Mouse (Mus musculus) liver, embryonic 16.5 days (tissue): ENCODE measurements around the gene Brd4. TPM values are rescaled to one million over a fixed set of nuclear protein-coding genes. Genes with fewer than 3 reads are reported as not detected.

Experiments used
- ATAC-seq: fragments of 200-750 bp; cut with Nextera tagmentation; 2 replicates; pipeline ENCODE4 v1.8.0; 2017; ENCODE audit warnings: low read depth, mild to moderate bottlenecking, moderate number of reproducible peaks, moderate library complexity
- H3K27ac ChIP-seq: fragments of 300-500 bp; sonication (generic); 2 replicates; pipeline ENCODE4 v1.5.1; 2014; ENCODE audit warnings: mild to moderate bottlenecking, low read length
- H3K27me3 ChIP-seq: fragments of 300-500 bp; sonication (generic); 2 replicates; pipeline ENCODE4 v1.6.1; 2014; ENCODE audit warnings: low read depth, low read length, mixed read lengths; ENCODE audit not compliant: control insufficient read depth, insufficient read depth
- H3K36me3 ChIP-seq: fragments of 300-500 bp; sonication (generic); 2 replicates; pipeline ENCODE4 v1.6.1; 2014; ENCODE audit warnings: mild to moderate bottlenecking; ENCODE audit not compliant: control insufficient read depth, insufficient read depth
- H3K4me1 ChIP-seq: fragments of 300-500 bp; sonication (generic); 2 replicates; pipeline ENCODE4 v1.6.1; 2014; ENCODE audit warnings: low read depth, low read length, mixed read lengths; ENCODE audit not compliant: control insufficient read depth
- H3K4me2 ChIP-seq: fragments of 300-500 bp; sonication (generic); 2 replicates; pipeline ENCODE4 v1.6.1; 2014; ENCODE audit warnings: low read depth, low read length, mixed read lengths
- H3K4me3 ChIP-seq: fragments of 300-500 bp; sonication (generic); 2 replicates; pipeline ENCODE4 v1.5.1; 2014; ENCODE audit warnings: low read depth, mild to moderate bottlenecking, low read length
- H3K9ac ChIP-seq: fragments of 300-500 bp; sonication (generic); 2 replicates; pipeline ENCODE4 v1.6.1; 2014; ENCODE audit warnings: low read depth, low read length
- H3K9me3 ChIP-seq: fragments of 300-500 bp; sonication (generic); replicated peaks from 2 replicates; pipeline ENCODE4 v1.6.1; 2016; ENCODE audit warnings: low read length; ENCODE audit not compliant: control insufficient read depth
- WGBS: fragments of 180-500 bp; shearing (Covaris S2); extraction: QIAGEN DNeasy Blood & Tissue Kit; methylation state at CpG from one replicate; pipeline ENCODE4 v1.1.7; 2014; ENCODE audit not compliant: insufficient replicate concordance; 5-methylcytosine and 5-hydroxymethylcytosine counted together
- polyA plus RNA-seq: library from polyadenylated mRNA; unstranded; fragments of >200 nt; fragmentation: Nextera tagmentation; extraction: Ambion mirVana; gene quantifications from 2 replicates; pipeline ENCODE4 v1.2.1, GENCODE M21; 2015

Gene Brd4
- polyA plus RNA-seq, 1 experiment from 2014 or later: 36.0 TPM

- no peak overlapping the region for H3K4me2 ChIP-seq
- no peak for ATAC-seq
Measured at GRCm38 (mm10) chr17:32268540-32268960, 16.0 kb downstream of the Brd4 start.

GRCm38 (mm10) chr17:32268096-32268495 is 16.4 kb downstream of the Brd4 start:
- Histone ChIP-seq H3K9ac (no peak overlapping the region), H3K27me3 (no peaks in the 10 kb centered on the region), H3K4me2 (no peak overlapping the region), H3K4me1 (peaks cover 2% of the 10 kb centered on the region), H3K4me3 (no peak overlapping the region), H3K9me3 (no peaks in the 10 kb centered on the region), H3K27ac (no peak overlapping the region), H3K36me3 (no peaks in the 10 kb centered on the region)
- 53% methylated on average over 2 of the region's 2 CpGs for WGBS
- ATAC-seq: no peak

More at GRCm38 (mm10) chr17:32268540-32268960, 16.0 kb downstream of the Brd4 start:
- H3K27me3 ChIP-seq: no peaks in the 10 kb centered on the region
- H3K4me3 ChIP-seq: no peak overlapping the region
- WGBS: 78% methylated on average over 3 of the region's 3 CpGs
- H3K9ac ChIP-seq: no peak overlapping the region
- H3K9me3 ChIP-seq: no peaks in the 10 kb centered on the region
- H3K27ac ChIP-seq: no peak overlapping the region
- H3K4me1 ChIP-seq: peaks cover 2% of the 10 kb centered on the region
- H3K36me3 ChIP-seq: no peaks in the 10 kb centered on the region

GRCm38 (mm10) chr17:32267617-32268016 is 16.9 kb downstream of the Brd4 start:
- WGBS: 14% methylated on average over 1 of the region's 1 CpGs

GRCm38 (mm10) chr17:32263672-32264071 is 20.9 kb downstream of the Brd4 start:
- Histone ChIP-seq H3K4me1 (peaks cover 4% of the 10 kb centered on the region), H3K27me3 (no peaks in the 10 kb centered on the region), H3K27ac (no peak overlapping the region), H3K36me3 (no peaks in the 10 kb centered on the region), H3K4me3 (no peak overlapping the region), H3K4me2 (no peak overlapping the region), H3K9me3 (no peaks in the 10 kb centered on the region), H3K9ac (no peak overlapping the region)
- no peak for ATAC-seq
- WGBS: 92% methylated on average over 2 of the region's 2 CpGs

More at GRCm38 (mm10) chr17:32267617-32268016, 16.9 kb downstream of the Brd4 start:
- no peak overlapping the region for H3K4me3 ChIP-seq
- H3K36me3 ChIP-seq: no peaks in the 10 kb centered on the region
- no peak for ATAC-seq
- no peak overlapping the region for H3K9ac ChIP-seq
- no peak overlapping the region for H3K4me2 ChIP-seq
- no peaks in the 10 kb centered on the region for H3K9me3 ChIP-seq
- H3K27ac ChIP-seq: no peak overlapping the region
- no peaks in the 10 kb centered on the region for H3K27me3 ChIP-seq
- H3K4me1 ChIP-seq: peaks cover 2% of the 10 kb centered on the region

- ATAC-seq: no peak
- Histone ChIP-seq H3K9me3 (no peaks in the 10 kb centered on the region), H3K4me1 (peaks cover 11% of the 10 kb centered on the region), H3K4me2 (no peak overlapping the region), H3K36me3 (no peaks in the 10 kb centered on the region), H3K27ac (no peak overlapping the region), H3K9ac (no peak overlapping the region), H3K4me3 (no peak overlapping the region), H3K27me3 (no peaks in the 10 kb centered on the region)
- 91% methylated on average over 8 of the region's 8 CpGs for WGBS
Measured at GRCm38 (mm10) chr17:32262831-32263559, 21.5 kb downstream of the Brd4 start.

- Histone ChIP-seq H3K27me3 (no peaks in the 10 kb centered on the region), H3K4me1 (peaks cover 14% of the 10 kb centered on the region), H3K9me3 (no peaks in the 10 kb centered on the region), H3K27ac (no peak overlapping the region), H3K36me3 (no peaks in the 10 kb centered on the region), H3K4me3 (no peak overlapping the region), H3K4me2 (no peak overlapping the region), H3K9ac (no peak overlapping the region)
- WGBS: 62% methylated on average over 2 of the region's 2 CpGs
- ATAC-seq: no peak
Measured at GRCm38 (mm10) chr17:32258869-32259268, 25.7 kb downstream of the Brd4 start.

- H3K4me1 ChIP-seq: peaks cover 14% of the 10 kb centered on the region
- ATAC-seq: peak; percentile 32
Measured at GRCm38 (mm10) chr17:32257944-32258343, 26.6 kb downstream of the Brd4 start.

GRCm38 (mm10) chr17:32257452-32257851 is 27.1 kb downstream of the Brd4 start:
- ATAC-seq: no peak

More at GRCm38 (mm10) chr17:32257944-32258343, 26.6 kb downstream of the Brd4 start:
- Histone ChIP-seq H3K36me3 (no peaks in the 10 kb centered on the region), H3K4me2 (no peak overlapping the region), H3K27me3 (no peaks in the 10 kb centered on the region), H3K4me3 (no peak overlapping the region), H3K9ac (no peak overlapping the region), H3K27ac (no peak overlapping the region), H3K9me3 (no peaks in the 10 kb centered on the region)
- 14% methylated on average over 6 of the region's 6 CpGs for WGBS

GRCm38 (mm10) chr17:32256896-32257295 is 27.6 kb downstream of the Brd4 start:
- Histone ChIP-seq H3K4me1 (peaks cover 14% of the 10 kb centered on the region), H3K9ac (no peak overlapping the region), H3K9me3 (no peaks in the 10 kb centered on the region), H3K27ac (no peak overlapping the region), H3K4me2 (no peak overlapping the region), H3K36me3 (no peaks in the 10 kb centered on the region), H3K27me3 (no peaks in the 10 kb centered on the region), H3K4me3 (no peak overlapping the region)
- WGBS: 70% methylated on average over 2 of the region's 2 CpGs
- ATAC-seq: no peak

More at GRCm38 (mm10) chr17:32257452-32257851, 27.1 kb downstream of the Brd4 start:
- H3K4me2 ChIP-seq: no peak overlapping the region
- H3K9ac ChIP-seq: no peak overlapping the region
- no peak overlapping the region for H3K4me3 ChIP-seq
- WGBS: 67% methylated on average over 2 of the region's 2 CpGs
- no peaks in the 10 kb centered on the region for H3K9me3 ChIP-seq
- H3K27me3 ChIP-seq: no peaks in the 10 kb centered on the region
- H3K36me3 ChIP-seq: no peaks in the 10 kb centered on the region
- H3K27ac ChIP-seq: no peak overlapping the region
- peaks cover 14% of the 10 kb centered on the region for H3K4me1 ChIP-seq
